Mouse (Mus musculus) right cerebral cortex, postnatal 25 days (tissue): ENCODE measurements at regions not wholly inside any gene's neighbourhood (a gene's known extent, or its start where the extent isn't known, plus 50 kb on each side); places are given as distances from the start of the nearest gene placed in this dataset.

Experiments
- DNase-seq: peaks from one replicate; pipeline ENCODE4 v3.0.0; 2022

DNA sequence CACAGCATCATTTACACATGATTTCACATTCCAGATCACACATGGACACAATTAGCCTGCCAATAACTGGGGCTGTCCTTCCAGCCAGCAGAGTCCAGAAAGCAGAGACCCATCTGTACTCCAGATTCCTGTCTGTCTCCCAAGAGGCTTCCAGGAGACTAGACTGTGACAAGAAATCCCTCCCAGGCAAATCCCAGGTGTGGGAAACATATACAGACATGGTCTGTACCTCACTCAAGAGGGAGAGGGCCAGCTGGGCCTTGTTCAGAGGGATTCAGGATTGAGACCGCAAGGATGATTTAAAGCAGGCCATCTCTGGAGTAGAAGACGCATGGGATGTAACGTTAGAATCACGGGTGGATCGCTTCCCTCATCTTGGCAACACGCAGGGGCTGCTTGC, 182.7 kb upstream of the Prr30 start:
- DNase-seq: no peak

DNA sequence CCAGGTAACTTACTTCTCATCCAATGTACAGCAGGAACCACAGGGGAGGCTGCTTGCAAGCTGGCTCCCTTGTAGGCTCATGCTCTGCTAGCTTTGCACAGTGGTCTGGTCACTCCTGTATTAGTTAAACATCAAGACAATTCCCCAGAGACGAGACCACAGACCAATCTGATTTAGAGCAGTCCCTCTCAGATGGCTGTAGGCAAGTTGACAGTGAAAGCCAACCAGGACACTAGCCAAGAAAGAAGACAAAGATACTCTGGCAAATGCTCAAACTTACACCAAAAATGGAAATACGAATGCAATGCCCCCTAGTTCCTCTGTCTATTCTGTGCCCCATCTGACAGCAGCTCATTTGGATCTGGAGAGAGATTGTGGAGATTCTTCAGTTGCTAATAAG, 181.8 kb upstream of the Prr30 start:
- DNase-seq: no peak

DNA sequence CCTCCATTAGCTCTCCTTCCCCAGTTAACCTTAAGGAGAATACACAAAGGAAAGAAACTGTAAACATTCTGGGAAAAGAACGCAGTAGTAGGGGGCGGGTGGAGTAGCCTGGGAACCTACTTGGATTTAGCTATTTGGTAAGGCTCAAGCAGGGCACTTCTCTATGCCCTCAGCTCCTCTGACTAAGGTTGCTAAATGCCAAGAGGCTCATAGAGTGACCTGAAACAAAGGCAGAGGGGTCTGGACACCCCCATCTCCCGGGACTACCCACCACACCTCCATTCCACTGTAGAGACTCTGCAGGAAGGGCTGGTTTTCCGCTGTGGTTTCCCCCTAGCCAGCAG, 179.5 kb upstream of the Prr30 start:
- no peak for DNase-seq

DNA sequence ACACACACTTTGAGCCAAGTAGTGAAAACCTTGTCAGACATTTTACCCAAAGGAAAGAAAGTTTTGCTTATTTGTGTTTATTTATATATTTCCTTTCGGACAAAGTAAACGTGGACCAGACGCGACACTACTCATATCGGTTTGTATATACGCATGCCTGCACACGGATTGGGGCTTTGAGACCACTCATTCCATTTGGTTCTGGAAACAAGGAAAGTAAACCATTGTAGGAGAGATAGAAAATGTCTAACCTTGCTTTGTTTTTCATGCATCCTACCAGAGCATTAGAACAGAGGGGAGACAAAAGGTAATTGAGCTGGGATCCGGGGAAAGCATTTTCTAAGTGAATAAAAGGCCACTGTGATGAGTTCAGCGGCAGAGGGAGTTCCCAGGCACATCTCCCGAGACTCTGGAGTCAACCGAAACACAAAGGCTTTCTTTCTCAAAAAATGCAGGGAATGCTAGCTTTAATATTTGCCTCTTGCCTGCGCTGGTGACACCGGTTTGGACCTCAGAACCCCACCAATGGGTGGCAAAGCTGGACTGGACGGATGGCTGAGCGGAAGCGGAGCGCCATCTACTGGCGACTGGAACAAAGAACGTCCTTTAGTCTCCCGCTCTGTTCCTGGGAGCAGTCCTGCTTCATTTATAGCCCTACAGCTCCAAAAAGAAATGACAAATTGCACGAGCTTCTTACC, 179.0 kb upstream of the Prr30 start:
- peak; percentile 79 for DNase-seq

DNA sequence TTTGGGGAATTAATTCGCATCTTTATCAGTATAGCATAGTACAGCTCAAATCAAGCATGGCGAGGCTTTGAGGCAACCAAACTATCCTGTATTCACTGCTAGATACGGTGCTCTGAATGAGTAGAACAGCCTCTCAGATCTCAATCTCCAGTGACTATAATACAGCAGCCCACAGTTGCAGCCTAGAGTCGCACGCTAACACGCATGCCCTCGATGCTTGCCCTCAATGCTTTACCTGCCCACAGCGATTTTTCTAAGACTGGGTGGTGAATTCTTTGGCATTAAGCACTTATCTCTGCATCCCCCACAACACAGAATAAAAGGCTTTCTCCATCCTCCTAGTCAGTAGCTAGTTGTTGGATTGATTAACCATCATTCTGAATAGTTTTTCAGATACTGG, 178.4 kb upstream of the Prr30 start:
- no peak for DNase-seq

DNA sequence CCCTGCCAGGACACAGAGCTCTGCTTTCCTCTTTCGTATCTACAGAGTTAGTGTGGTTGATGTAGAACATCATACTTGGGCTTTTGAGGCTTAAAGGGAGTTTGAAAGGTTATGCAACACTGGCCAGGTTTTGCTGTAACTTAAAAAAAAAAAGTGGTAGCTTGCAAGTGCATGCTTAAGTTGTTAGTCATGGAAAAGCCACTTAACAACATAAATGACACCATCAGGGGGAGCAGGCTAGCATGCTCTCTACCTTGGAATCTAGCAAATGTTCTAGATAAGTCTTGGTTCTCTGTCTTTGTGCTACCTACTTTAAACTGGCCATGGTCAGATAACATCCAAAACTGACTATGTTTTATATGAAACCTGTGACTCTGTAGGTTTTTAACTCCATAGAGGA, 176.6 kb upstream of the Prr30 start:
- DNase-seq: no peak

DNA sequence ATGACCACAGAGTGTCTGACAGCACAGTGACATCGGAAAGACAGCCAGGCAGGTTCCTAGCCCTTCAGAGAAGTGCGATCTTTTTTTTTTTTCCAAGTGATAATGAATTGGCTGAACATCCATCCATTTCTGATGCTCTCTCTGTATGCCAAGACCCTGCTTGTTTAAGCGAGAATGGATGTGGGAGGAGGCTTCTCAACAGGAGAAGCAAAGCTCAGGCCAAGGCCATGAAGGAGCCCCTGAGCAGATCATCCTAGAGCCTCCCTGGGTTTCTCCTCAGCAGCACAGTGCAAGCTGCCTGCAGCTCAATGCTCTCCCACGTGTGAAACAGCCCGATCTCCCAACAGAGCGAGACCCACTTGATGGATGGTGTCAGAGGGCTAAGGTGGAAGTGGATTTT, 175.7 kb upstream of the Prr30 start:
- DNase-seq: no peak

DNA sequence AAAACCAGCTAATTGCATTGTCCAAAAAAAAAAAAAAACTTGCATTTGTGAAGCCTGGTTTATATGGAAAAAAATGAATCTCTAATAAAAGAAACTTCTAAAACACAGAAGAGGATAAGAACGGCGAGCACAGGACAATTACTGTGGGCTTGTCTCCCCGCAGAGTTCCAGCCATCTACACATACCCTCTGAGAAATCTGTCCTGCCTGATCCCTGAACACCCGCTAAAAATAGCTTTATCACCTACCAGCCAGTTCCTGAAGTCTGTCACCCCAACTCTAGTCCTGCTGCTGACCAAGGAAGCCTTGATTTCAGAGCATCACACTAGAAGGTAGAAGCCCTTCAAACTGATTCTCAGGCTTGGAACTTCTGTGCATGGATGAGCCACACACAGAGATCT, 173.7 kb upstream of the Prr30 start:
- no peak for DNase-seq

DNA sequence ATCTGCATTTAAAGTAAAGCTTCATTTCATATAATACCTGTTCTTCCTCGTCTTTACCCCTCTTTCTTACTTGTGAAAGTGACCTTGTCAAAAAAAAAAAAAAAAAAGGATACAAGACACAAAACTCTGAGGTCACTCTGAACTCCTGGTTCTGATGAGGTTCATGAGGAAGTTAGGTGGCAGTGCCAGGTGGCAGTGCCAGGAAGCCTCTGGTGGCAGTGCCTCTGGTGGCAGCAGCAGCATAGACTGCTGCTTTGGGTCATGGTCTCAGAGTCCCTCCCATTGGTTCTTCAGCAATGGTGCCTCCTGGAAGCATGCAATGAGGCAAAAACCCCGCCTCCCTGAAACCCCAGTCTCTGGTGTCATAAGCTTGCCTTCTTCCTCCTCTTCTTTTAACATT, 159.7 kb upstream of the Prr30 start:
- no peak for DNase-seq

DNA sequence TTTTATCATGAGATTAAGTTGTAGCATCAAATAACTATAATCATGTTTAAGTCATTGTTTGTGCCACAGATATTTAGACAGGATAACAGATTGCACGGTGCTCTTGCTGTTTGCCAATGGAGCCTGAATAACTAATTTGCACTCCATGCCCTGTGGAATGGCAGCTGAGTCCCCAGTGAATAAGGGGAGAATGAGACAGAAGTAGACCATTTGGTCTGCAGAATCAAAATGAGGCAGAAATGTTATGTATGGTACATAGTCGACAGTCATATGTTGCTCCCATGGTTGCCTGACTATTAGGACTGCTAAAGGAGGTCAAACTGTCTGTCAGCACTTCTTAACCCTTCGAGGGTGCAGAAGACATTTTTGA, 152.9 kb upstream of the Prr30 start:
- DNase-seq: no peak

DNA sequence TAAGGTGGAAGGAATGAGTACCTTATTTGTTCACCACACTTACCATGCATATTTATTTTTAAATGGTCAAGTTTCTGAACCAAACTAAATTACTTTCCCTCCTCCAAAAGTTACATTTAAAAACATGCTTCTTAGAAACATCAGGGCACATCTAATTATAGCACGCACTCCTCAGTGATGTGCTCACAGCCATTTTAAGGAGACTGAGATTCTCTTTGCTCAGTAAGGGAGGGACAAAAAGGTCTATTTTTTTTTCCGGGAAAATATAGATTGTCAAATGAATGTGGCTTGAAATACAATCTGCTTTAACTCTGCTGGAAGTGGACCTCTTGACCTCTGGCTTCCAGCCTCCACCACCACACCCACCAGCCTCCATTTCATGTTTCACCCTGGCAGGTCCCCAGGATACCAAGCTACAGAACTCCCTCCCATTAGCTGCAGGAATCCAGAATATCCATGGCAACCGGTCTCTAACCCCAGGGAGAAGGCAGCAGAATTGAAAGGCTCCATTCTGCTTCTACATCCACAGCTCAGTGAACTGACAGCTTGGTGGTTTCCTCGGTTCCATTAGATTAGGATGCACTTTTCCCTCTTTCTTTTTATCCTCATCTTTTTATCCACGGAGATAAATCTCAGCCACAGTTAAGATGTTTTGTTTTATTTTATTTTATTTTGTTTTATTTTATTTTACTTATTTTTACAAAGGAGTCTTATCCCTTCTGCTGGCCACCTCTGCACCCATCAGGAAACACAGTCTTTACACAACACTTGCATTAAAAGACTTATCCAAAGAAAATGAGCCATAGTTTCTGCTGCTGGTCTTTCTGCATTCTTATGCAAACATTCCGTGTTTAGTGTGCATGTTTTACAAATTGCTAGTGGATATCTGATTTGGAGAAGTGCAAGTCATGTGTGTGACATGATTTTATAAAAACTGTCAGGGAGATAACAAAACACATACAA, 152.2 kb upstream of the Prr30 start:
- DNase-seq: peak; percentile 19

DNA sequence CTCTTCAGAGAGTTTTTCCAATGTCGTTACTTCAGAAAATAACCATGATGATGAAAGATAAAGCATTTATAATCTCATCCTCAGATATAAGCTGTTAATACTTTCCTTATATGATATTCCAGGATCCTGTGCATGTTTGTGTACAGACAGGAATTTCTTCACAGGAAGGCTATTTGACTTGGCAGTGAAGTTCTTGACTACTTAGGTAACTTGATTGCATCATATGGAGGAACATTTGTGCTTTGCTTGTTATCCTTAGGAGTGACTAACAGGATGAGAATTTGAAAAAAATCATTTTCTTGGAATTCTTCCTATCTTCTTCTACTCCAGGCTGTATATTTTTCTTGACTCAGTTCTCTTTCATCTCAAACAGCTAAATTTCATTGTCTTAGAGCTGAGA, 140.2 kb upstream of the Prr30 start:
- DNase-seq: no peak

DNA sequence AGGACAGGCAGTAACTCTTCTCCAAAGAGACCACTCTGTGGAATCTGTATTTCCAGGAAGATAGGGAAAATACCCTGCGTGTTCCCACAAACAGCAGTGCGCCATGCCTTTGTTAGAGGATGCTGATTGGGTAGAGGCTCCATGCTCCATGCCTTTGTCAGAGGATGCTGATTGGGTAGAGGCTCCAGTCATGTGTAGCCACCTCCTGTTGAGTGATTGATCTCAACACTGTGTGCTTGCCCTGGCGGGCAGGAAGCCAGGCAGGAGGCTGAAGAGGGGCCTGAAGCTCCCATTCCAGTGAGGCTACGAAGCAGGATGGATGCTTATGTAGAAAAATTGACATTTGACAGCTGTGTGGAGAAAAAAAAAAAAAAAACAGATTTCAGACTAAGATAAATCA, 131.9 kb upstream of the Prr30 start:
- no peak for DNase-seq

DNA sequence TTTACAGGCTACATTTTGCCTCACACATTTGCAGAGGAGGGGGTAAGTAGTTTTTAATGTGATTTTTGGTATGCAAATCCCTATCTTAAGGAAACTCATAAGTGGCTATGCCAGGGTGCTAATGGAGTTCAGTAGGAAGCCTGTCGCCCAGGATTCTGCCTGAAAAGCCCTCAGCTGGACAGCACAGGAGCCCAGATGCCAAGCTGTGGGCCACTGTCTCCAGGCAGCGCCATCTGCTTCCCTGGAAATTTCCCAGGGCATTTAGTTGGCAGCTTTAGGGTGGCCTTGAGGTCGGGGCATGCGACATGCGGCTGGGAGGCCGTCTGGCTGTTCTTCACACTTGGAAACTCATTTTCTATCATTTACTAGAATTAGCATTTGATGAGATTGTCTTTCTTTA, 127.3 kb upstream of the Prr30 start:
- no peak for DNase-seq

DNA sequence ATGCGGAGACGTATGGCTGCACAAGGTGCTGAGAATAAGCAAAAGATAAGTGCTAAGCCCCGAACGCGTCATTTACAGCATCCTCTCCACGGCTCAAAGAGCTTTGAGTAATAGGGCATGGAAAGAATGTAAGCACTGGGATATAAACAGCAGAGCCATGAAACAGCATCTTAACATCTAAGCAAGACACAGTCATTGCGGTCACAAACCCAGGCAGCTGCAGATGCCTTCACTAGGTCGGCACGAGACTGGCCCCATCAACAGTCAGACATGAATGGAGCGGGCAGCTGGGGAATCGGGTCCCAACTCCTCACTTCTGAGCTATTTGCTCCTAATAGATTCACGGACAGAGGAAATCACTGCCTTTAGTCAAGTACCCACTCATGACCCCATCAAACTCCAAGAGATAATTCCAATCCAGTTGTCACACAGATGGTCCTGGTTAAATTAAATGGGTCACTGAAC, 126.4 kb upstream of the Prr30 start:
- DNase-seq: no peak

DNA sequence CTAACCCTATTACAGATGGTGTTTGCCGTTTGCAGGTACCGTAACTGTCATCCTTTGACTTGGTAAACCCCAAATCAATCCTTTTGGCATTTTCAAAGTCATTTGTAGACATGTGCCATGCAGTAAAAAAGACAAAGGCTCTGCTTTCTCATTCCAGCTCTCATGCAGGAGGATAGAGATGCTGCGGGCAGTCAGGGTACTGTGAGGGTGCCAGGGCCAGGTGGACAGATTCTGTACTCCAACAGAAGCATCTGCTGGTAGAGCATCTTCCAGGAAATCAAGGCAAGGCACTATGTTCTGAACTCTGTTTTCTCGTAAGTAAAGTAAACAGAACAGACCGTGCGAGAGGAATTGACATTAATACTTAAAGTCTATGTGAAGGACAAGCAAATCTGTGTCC, 123.2 kb upstream of the Prr30 start:
- DNase-seq: no peak

DNA sequence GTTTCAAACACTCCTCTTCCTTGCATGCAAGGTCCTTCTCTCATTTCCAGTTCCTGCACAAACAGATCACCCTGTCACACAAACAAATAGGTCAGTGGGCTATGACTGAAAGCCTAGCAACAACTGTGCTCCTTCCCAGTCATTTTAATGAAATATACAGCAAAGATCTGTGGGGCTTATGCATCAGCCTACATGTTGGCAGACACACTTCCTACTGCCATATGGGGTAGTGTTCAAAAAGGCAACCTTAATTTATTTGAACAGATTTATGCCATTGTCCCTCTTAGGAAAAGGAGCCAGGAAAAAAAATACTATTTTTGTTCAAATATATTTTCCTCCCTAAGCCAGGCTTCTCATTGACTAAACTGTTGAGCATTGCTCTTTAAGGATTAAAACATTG, 107.8 kb upstream of the Prr30 start:
- DNase-seq: no peak

DNA sequence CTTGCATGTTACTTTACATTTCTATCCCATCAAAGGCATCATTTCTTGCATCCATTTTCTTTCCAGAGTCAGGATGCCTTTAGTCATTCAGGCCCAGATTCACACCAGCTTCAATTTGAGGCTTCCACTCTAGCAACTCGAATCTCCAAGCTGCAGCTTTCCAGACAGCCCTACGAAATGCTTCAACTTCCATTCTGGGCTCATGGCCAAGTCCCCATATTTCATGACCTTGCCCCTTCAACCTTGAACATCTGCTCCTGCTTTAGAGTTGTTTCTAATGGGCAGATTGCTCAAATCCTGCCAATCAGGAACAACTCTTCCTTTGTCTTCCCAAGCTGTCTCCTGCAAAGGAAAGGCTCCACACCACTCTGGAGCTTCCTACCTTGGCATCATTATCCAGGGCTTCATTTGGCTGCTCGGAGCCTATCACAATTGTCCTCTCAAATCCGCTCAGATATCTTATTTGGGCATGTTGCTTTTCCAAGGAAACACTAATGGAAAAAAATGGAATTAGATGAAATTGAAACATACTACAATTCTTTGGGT, 104.4 kb upstream of the Prr30 start:
- DNase-seq: no peak

DNA sequence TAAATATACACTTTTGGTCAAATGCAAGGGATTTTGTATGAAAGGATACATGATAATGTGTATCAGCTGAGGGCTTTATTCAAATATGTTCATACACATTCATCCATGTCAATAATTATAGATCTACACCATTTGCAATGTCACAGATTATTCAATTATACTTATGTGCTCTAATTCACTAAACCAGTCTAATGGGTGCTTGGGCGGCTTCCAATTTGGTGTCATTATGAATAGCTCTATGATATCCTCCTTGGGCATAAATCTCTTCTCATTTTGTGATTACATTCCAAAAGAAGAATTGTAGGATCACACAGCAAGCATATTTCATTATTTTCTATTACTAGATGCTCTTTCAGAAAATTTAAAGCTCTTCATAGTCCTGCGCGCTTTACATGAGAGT, 97.7 kb upstream of the Prr30 start:
- no peak for DNase-seq

DNA sequence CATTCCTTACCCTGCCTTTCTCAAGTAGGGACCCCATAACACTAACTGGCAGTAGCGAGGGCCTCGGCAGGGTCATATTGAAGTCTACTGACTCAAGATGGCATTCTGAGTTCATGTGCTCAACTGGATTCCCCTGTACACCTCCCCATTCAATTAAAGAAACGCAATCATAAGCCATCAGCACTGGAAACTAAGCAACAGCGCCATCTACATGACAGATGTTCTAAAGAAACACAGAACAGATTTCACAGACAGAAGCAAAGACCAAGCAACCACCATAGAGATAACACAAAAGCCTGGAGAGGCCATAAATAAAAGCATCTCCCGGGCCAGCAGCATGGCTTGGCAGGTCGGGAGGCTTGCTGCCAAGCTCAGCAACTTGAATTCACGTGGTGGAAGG, 94.6 kb upstream of the Prr30 start:
- peak; percentile 10 for DNase-seq

DNA sequence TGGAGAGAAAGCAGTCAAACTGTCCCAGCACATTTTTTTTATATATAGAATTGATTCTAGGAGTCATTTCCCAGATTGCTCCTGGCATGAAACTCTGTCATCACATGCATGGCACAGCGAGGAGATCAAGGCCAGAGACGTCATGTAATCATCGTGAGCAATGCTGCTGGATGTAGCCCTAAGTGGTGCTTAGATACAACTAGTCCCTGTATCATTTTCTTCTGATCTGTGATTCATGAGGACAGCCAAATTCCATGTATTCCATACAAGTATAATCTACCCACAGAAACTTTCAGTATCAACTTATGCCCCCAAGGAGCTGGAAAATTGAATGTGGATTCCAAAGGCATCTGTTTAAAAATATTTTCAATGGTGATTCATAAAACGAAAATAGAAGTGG, 87.6 kb upstream of the Prr30 start:
- no peak for DNase-seq

DNA sequence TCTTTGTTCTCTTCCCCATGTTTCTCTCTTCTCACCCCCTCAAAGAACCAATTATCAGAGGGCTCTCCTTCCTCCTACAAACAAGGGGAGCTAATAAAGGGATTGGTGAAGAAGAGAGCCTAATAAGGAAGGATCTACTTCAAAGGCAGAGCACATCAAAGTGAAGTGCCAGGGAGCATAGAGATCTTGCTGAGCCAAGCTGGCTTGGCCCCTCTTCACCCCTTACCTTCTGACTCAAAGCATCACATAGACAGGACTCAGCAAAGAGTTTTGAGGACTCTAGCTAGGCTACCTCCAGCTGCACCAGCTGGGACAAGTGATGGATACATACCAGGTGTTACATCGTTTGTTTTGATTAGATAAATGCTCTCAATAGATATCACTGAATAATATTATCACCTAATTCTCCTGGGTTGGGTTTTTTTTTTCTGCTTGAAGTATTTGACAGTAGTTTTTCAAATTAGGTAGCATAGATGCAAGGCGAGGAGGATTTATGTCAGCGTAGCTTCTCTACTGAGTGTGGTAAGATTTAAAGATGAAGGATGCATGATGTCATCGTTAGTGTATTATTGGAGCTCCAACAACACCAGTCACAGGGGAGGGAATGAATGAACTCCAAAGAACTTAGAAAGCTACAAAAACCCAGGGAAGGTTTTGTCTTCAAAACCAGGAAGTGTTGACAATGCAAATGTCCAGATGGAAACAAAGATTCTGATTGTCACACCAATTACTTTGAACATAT, 69.1 kb upstream of the Prr30 start:
- DNase-seq: no peak

DNA sequence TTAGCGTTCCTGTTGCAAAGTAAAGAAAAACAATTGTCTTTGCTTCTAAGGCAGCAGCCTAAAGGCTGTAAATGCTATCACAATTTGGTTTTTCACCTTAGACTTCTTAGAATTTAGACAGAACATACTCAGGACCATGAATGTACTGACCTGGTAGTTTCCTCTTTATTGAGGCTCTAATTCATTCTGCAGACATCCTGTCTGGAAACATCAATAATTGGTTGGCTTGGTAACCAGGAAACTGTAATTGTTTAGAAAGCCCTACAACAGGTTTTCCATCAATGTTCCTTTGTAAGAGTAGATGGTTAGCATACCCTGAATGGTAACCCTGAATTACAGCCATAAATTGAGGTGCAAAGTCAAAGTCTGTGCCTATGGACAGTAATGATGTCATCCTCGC, 67.4 kb upstream of the Prr30 start:
- no peak for DNase-seq
